Mouse (Mus musculus): ENCODE measurements around the gene 2700049A03Rik.
"Not testable (repeated sequence)": the region's sequence is repeated elsewhere in the genome, so short reads cannot be mapped to it uniquely, and the experiment has no call there.

Gene 2700049A03Rik

GRCm38 (mm10) chr12:71136130-71136973 lies at the start of gene 2700049A03Rik, which contains the start of gene Timm9:
TSS of gene 2700049A03Rik (plus strand) at chr12:71136848.
TSS of gene Timm9 (minus strand) at chr12:71136684.
- DNase-seq = peak; percentile 81 to 86

GRCm38 (mm10) chr12:71104275-71104674 lies 32.4 kb upstream of the 2700049A03Rik start:
- not testable (repeated sequence) for DNase-seq

- no peak for DNase-seq
Measured at GRCm38 (mm10) chr12:71107216-71107771, 29.4 kb upstream of the 2700049A03Rik start.

- peak; percentile 71 to 75 for DNase-seq
Measured at GRCm38 (mm10) chr12:71111331-71111730, 25.3 kb upstream of the 2700049A03Rik start, which contains the start of gene Tomm20l. TSS of gene Tomm20l (plus strand) at chr12:71111428.

GRCm38 (mm10) chr12:71113074-71113473 lies 23.6 kb upstream of the 2700049A03Rik start:
- no peak for DNase-seq

GRCm38 (mm10) chr12:71113675-71114288 lies 22.9 kb upstream of the 2700049A03Rik start:
- DNase-seq = peak; percentile 67 to 76

- no peak for DNase-seq
Measured at GRCm38 (mm10) chr12:71116411-71116810, 20.2 kb upstream of the 2700049A03Rik start.

- DNase-seq = peak; percentile 41 to 61
Measured at GRCm38 (mm10) chr12:71122731-71123130, 13.9 kb upstream of the 2700049A03Rik start.

GRCm38 (mm10) chr12:71123286-71123685 lies 13.4 kb upstream of the 2700049A03Rik start:
- DNase-seq = peak; percentile 94 to 95

GRCm38 (mm10) chr12:71135581-71135980 lies 1.1 kb upstream of the 2700049A03Rik start:
- no peak for DNase-seq

- DNase-seq = peak; percentile 88 to 93
Measured at GRCm38 (mm10) chr12:71136974-71137491, 385 bp downstream of the 2700049A03Rik start.

GRCm38 (mm10) chr12:71137686-71138085 lies 1.0 kb downstream of the 2700049A03Rik start:
- DNase-seq = no peak

GRCm38 (mm10) chr12:71139258-71139828 lies 2.7 kb downstream of the 2700049A03Rik start:
- DNase-seq = no peak

- peak in 1 of 2 experiments; percentile 19 for DNase-seq
Measured at GRCm38 (mm10) chr12:71141189-71141588, 4.5 kb downstream of the 2700049A03Rik start.

GRCm38 (mm10) chr12:71147641-71148040 lies 11.0 kb downstream of the 2700049A03Rik start:
- peak; percentile 71 to 76 for DNase-seq

- no peak for DNase-seq
Measured at GRCm38 (mm10) chr12:71148801-71149200, 12.2 kb downstream of the 2700049A03Rik start.

- DNase-seq = no peak
Measured at GRCm38 (mm10) chr12:71149456-71149855, 12.8 kb downstream of the 2700049A03Rik start.

- DNase-seq = no peak
Measured at GRCm38 (mm10) chr12:71150167-71150566, 13.5 kb downstream of the 2700049A03Rik start.

- DNase-seq = no peak
Measured at GRCm38 (mm10) chr12:71154979-71155378, 18.3 kb downstream of the 2700049A03Rik start.

GRCm38 (mm10) chr12:71157974-71158373 lies 21.3 kb downstream of the 2700049A03Rik start:
- DNase-seq = no peak

GRCm38 (mm10) chr12:71164410-71164809 lies 27.8 kb downstream of the 2700049A03Rik start:
- DNase-seq = no peak

- DNase-seq = no peak
Measured at GRCm38 (mm10) chr12:71169911-71170310, 33.3 kb downstream of the 2700049A03Rik start.

GRCm38 (mm10) chr12:71183736-71184135 lies 47.1 kb downstream of the 2700049A03Rik start:
- DNase-seq = no peak

Measured in cerebellum, postnatal 14 days (tissue).